17 mouse cellular contexts compared by ENCODE assay signal in genomic region chr15:93402730-93403129, GRCm38 (mm10). TPM values are rescaled to one million over a fixed set of nuclear protein-coding genes. Genes with fewer than 3 reads are reported as not detected.
A peak's percentile ranks its signal among the peaks of the same experiment; 100 is the strongest.
DNase-seq lines count a peak whose midpoint lies in the region; TF ChIP-seq lines count a peak whose summit lies in the region.
"Had no signal": no experiment of that assay in that cellular context is flagged by ENCODE, and none has a peak within 500 bp of the region (broad histone marks: within the 10 kb centered on the region; RNA-seq: fewer than 3 reads in every experiment).

No protein-coding gene starts in this region.

- no peak for TF ChIP-seq CTCF in MEL (IDR thresholded peaks at IDR 0.05 in 2 of 3, conservative IDR thresholded peaks at IDR 0.05 in 1 of 3; ENCODE audit: control insufficient read depth in 1 of 3, insufficient read depth in 1 of 3, low read depth in 2 of 3, low read length in 3 of 3, poor library complexity in 1 of 3, severe bottlenecking in 1 of 3)

- H3K27me3 ChIP-seq in MEL (ENCODE audit: control insufficient read depth in 1 of 2, insufficient read depth in 2 of 2, low read length in 2 of 2): no peaks in the 10 kb centered on the region
- H3K27me3 ChIP-seq: CH12.LX, Patski had no signal

- H3K79me2 ChIP-seq in MEL (ENCODE audit: control insufficient read depth, insufficient read depth, low read length, poor library complexity): peaks cover 87% of the 10 kb centered on the region

- H3K9ac ChIP-seq in MEL (ENCODE audit: control insufficient read depth, low read depth, low read length, poor library complexity, severe bottlenecking): no peak overlapping the region

- peak; percentile 63 to 65; a peak in 3 of 4 replicates for TF ChIP-seq EP300 in MEL (IDR thresholded peaks at IDR 0.05; ENCODE audit: low read depth in 1 of 2, low read length in 2 of 2)

- no peak for TF ChIP-seq POLR2A in MEL (IDR thresholded peaks at IDR 0.05; ENCODE audit: control insufficient read depth in 1 of 2, insufficient read depth in 1 of 2, low read depth in 1 of 2, low read length in 2 of 2, poor library complexity in 1 of 2)

- no peak overlapping the region for H3K4me3 ChIP-seq in MEL (ENCODE audit: control insufficient read depth in 1 of 2, insufficient read depth in 1 of 2, low read depth in 2 of 2, low read length in 2 of 2)

- peaks cover 17 to 18% of the 10 kb centered on the region in 2 experiments for H3K4me1 ChIP-seq in MEL (ENCODE audit: control insufficient read depth in 1 of 2, insufficient read depth in 2 of 2, low read length in 2 of 2)

- no peaks in the 10 kb centered on the region for H3K9me3 ChIP-seq in MEL (replicated peaks; ENCODE audit: insufficient read depth, low read length)
- H3K9me3 ChIP-seq: G1E had no signal

- no peak for TF ChIP-seq RAD21 in MEL (IDR thresholded peaks at IDR 0.05; ENCODE audit: low read depth, low read length)

- H3K27ac ChIP-seq in MEL (ENCODE audit: control insufficient read depth, low read depth, low read length): no peak overlapping the region

- peaks cover 5 to 50% of the 10 kb centered on the region in 2 experiments for H3K36me3 ChIP-seq in MEL (ENCODE audit: control insufficient read depth in 1 of 2, insufficient read depth in 2 of 2, low read length in 2 of 2)

- no peak for DNase-seq in MEL (ENCODE audit: low read depth, low spot score)
- no peak for DNase-seq in thymus, postnatal 14 days
- DNase-seq: adrenal gland, adult 2 months; adrenal gland, adult 8-10 months; adrenal gland, postnatal 10 days; adrenal gland, postnatal 14 days; adrenal gland, postnatal 25 days; adrenal gland, postnatal 36 days; B cell, adult 2 months; cerebellum, adult 11 months; cerebellum, adult 11-12 months; cerebellum, adult 18-20 months; cerebellum, adult 2 months; cerebellum, adult 8-10 months had no signal

TF ChIP-seq in MEL, 35 proteins besides CTCF, POLR2A, EP300 and RAD21:
- TF ChIP-seq BHLHE40 (IDR thresholded peaks at IDR 0.05; ENCODE audit: borderline replicate concordance, low read depth, low read length): no peak
- 0 out of 2 replicates have a peak, but pooled peaks have one; percentile 30 for TF ChIP-seq ETS1 (IDR thresholded peaks at IDR 0.05; ENCODE audit: low read depth, low read length)
- TF ChIP-seq TAL1 (IDR thresholded peaks at IDR 0.05; ENCODE audit: low read length): no peak
- no peak for TF ChIP-seq GABPA (IDR thresholded peaks at IDR 0.05; ENCODE audit: low read depth, low read length)
- no peak for TF ChIP-seq NELFE (IDR thresholded peaks at IDR 0.05; ENCODE audit: low read depth, low read length)
- TF ChIP-seq E2F4 (IDR thresholded peaks at IDR 0.05; ENCODE audit: borderline replicate concordance, low read depth, low read length): no peak
- TF ChIP-seq CHD1 (IDR thresholded peaks at IDR 0.05; ENCODE audit: low read depth, low read length): no peak
- TF ChIP-seq MAZ (IDR thresholded peaks at IDR 0.05; ENCODE audit: low read depth, low read length): no peak
- no peak for TF ChIP-seq ZKSCAN1 (IDR thresholded peaks at IDR 0.05; ENCODE audit: low read depth, low read length)
- TF ChIP-seq MAFK (IDR thresholded peaks at IDR 0.05; ENCODE audit: borderline replicate concordance, low read depth, low read length): no peak
- peak; percentile 69 for TF ChIP-seq SIN3A (IDR thresholded peaks at IDR 0.05; ENCODE audit: low read length)
- no peak for TF ChIP-seq NRF1 (IDR thresholded peaks at IDR 0.05; ENCODE audit: insufficient read depth, low read depth, low read length, poor library complexity, severe bottlenecking)
- TF ChIP-seq UBTF (IDR thresholded peaks at IDR 0.05; ENCODE audit: borderline replicate concordance, insufficient read depth, low read depth, low read length): no peak
- TF ChIP-seq POLR2AphosphoS2 (IDR thresholded peaks at IDR 0.05; ENCODE audit: low read length): no peak
- TF ChIP-seq TCF12 (IDR thresholded peaks at IDR 0.05; ENCODE audit: low read depth, low read length): peak; percentile 67; the same call in 1 of the 2 replicates
- TF ChIP-seq MAX (IDR thresholded peaks at IDR 0.05; ENCODE audit: low read length): no peak
- no peak for TF ChIP-seq MYC (IDR thresholded peaks at IDR 0.05; ENCODE audit: low read depth, low read length)
- TF ChIP-seq CHD2 (IDR thresholded peaks at IDR 0.05; ENCODE audit: low read length): no peak
- peak; percentile 45 for TF ChIP-seq GATA1 (IDR thresholded peaks at IDR 0.05; ENCODE audit: low read depth, low read length)
- TF ChIP-seq MYB (IDR thresholded peaks at IDR 0.05; ENCODE audit: low read depth, low read length): no peak
- TF ChIP-seq TBP (IDR thresholded peaks at IDR 0.05; ENCODE audit: low read depth, low read length): no peak
- no peak for TF ChIP-seq MEF2A (IDR thresholded peaks at IDR 0.05; ENCODE audit: extremely low read depth, insufficient replicate concordance, low read depth, low read length, poor library complexity, severe bottlenecking)
- TF ChIP-seq USF1 (IDR thresholded peaks at IDR 0.05; ENCODE audit: low read depth, low read length): no peak
- TF ChIP-seq HCFC1 (IDR thresholded peaks at IDR 0.05; ENCODE audit: low read depth, low read length): no peak
- TF ChIP-seq RCOR1 (IDR thresholded peaks at IDR 0.05; ENCODE audit: low read depth, low read length): no peak; the same call in 1 of the 2 replicates
- no peak for TF ChIP-seq ZMIZ1 (IDR thresholded peaks at IDR 0.05; ENCODE audit: low read depth, low read length)
- no peak for TF ChIP-seq SMC3 (IDR thresholded peaks at IDR 0.05; ENCODE audit: low read depth, low read length)
- TF ChIP-seq ELF1 (IDR thresholded peaks at IDR 0.05; ENCODE audit: low read depth, low read length): no peak
- TF ChIP-seq USF2 (IDR thresholded peaks at IDR 0.05; ENCODE audit: borderline replicate concordance in 1 of 2, insufficient read depth in 1 of 2, low read depth in 1 of 2, low read length in 2 of 2): no peak
- TF ChIP-seq JUND (IDR thresholded peaks at IDR 0.05; ENCODE audit: low read depth, low read length): no peak
- no peak for TF ChIP-seq MXI1 (IDR thresholded peaks at IDR 0.05; ENCODE audit: low read depth, low read length)

RNA-seq across cellular contexts. Expression of gene Pphln1, which starts 4.6 kb away (rescaled TPM):
- 44.8 and 50.1 TPM in 2 replicates for total RNA-seq in MEL (2012; rRNA removed)
- 10 to 100 TPM; 43.4 to 63.0 TPM for polyA plus RNA-seq in MEL (2012; ENCODE audit: insufficient read depth in 1 of 2, insufficient read length in 2 of 2, low read depth in 1 of 2, low replicate concordance in 2 of 2, missing spikeins in 1 of 2)

RNA-seq across cellular contexts. Expression of gene Zcrb1, which starts 4.6 kb away (rescaled TPM):
- 60.2 and 70.0 TPM in 2 replicates for total RNA-seq in MEL (2012; rRNA removed)
- 100 to 1,000 TPM in 1 of 2 experiments, not detected in 1; 149 TPM for polyA plus RNA-seq in MEL (2012; ENCODE audit: insufficient read depth in 1 of 2, insufficient read length in 2 of 2, low read depth in 1 of 2, low replicate concordance in 2 of 2, missing spikeins in 1 of 2)
